Comparison of ENCODE assay signal across 9 mouse cellular contexts in genomic region chr17:87050469-87051175, GRCm38 (mm10). TPM values are rescaled to one million over a fixed set of nuclear protein-coding genes. Genes with fewer than 3 reads are reported as not detected.
DNase-seq lines count a peak whose midpoint lies in the region; ATAC-seq lines count a peak whose summit lies in the region.
"Had no signal": no experiment of that assay in that cellular context is flagged by ENCODE, and none has a peak within 500 bp of the region (broad histone marks: within the 10 kb centered on the region; RNA-seq: fewer than 3 reads in every experiment).

No protein-coding gene starts in this region.

- 42% methylated on average over 9 of the region's 9 CpGs for WGBS in forebrain, embryonic 14.5 days

- peak; percentile 35 for DNase-seq in gastrocnemius, postnatal 14 days
- DNase-seq in gastrocnemius, postnatal 10 days: no peak
- DNase-seq in Muller cell, postnatal 12 days (ENCODE audit: inconsistent ontology term): peak; percentile 78
- DNase-seq in forebrain, embryonic 14.5 days (ENCODE audit: low spot score): peak; percentile 67
- DNase-seq in kidney, postnatal 36 days: peak; percentile 73 to 75
- DNase-seq in ovary, postnatal 14 days (ENCODE audit: low spot score): peak; percentile 52
- DNase-seq in c-Kit-positive CD71-positive TER-119-positive erythroid progenitor cells, embryonic 14.5 days (ENCODE audit: low spot score): no peak

- no peaks in the 10 kb centered on the region for H3K36me3 ChIP-seq in forebrain, embryonic 14.5 days (ENCODE audit: control insufficient read depth, insufficient read depth, low read length)

- intact Hi-C loops in gastrocnemius, postnatal 14 days (cut with DNase I; ENCODE audit: low total_unique reads): no loop called here

- H3K4me2 ChIP-seq in forebrain, embryonic 14.5 days (ENCODE audit: low read length): no peak overlapping the region

- no peak overlapping the region for H3K4me3 ChIP-seq in forebrain, embryonic 14.5 days (ENCODE audit: low read depth, low read length)

- no peaks in the 10 kb centered on the region for H3K9me3 ChIP-seq in forebrain, embryonic 14.5 days (replicated peaks; ENCODE audit: control insufficient read depth, low read length)

- peak; percentile 72 for ATAC-seq in forebrain, embryonic 14.5 days
- ATAC-seq in monocyte, adult 5-6 weeks (replicated peaks; ENCODE audit: insufficient number of reproducible peaks, low FRiP score, low TSS enrichment, poor library complexity, severe bottlenecking): no peak

- H3K27me3 ChIP-seq in forebrain, embryonic 14.5 days (replicated peaks; ENCODE audit: control insufficient read depth, insufficient read depth, low read length): no peaks in the 10 kb centered on the region

- no peak overlapping the region for H3K9ac ChIP-seq in forebrain, embryonic 14.5 days (ENCODE audit: low read length)

- H3K4me1 ChIP-seq in forebrain, embryonic 14.5 days (ENCODE audit: control insufficient read depth, insufficient read depth, low read length): no peaks in the 10 kb centered on the region

- H3K27ac ChIP-seq in forebrain, embryonic 14.5 days (ENCODE audit: low read depth, low read length): no peak overlapping the region
- H3K27ac ChIP-seq: kidney, postnatal 0 days had no signal

RNA-seq across cellular contexts. Expression of gene Cript, which starts 25.3 kb away (rescaled TPM):
- 10 to 100 TPM; 27.1 to 31.1 TPM for total RNA-seq in gastrocnemius, postnatal 14 days (2021)
- 10 to 100 TPM; 26.3 to 29.2 TPM for total RNA-seq in gastrocnemius, postnatal 10 days (2021)
- 249 and 265 TPM in 2 replicates for polyA plus RNA-seq in forebrain, embryonic 14.5 days (2014; fragmentation: Nextera tagmentation; extraction: Ambion mirVana)
- 82.6 to 104 TPM (median 101 TPM) in 3 replicates for total RNA-seq in monocyte, adult 5-6 weeks (2017)

RNA-seq across cellular contexts. Expression of gene Pigf, which starts 25.4 kb away (rescaled TPM):
- total RNA-seq in gastrocnemius, postnatal 14 days (2021): 1 to 10 TPM; 2.1 to 2.9 TPM
- 1 to 10 TPM; 3.8 to 4.1 TPM for total RNA-seq in gastrocnemius, postnatal 10 days (2021)
- 34.8 and 35.3 TPM in 2 replicates for polyA plus RNA-seq in forebrain, embryonic 14.5 days (2014; fragmentation: Nextera tagmentation; extraction: Ambion mirVana)
- 30.8 to 39.6 TPM (median 32.3 TPM) in 3 replicates for total RNA-seq in monocyte, adult 5-6 weeks (2017)

RNA-seq across cellular contexts. Expression of gene Socs5, which starts 56.9 kb away (rescaled TPM):
- 10 to 100 TPM; 11.3 to 14.0 TPM for total RNA-seq in gastrocnemius, postnatal 14 days (2021)
- 10 to 100 TPM; 12.3 to 15.0 TPM for total RNA-seq in gastrocnemius, postnatal 10 days (2021)
- polyA plus RNA-seq in forebrain, embryonic 14.5 days (2014; fragmentation: Nextera tagmentation; extraction: Ambion mirVana): 13.2 and 15.4 TPM in 2 replicates
- total RNA-seq in monocyte, adult 5-6 weeks (2017): 4.6 to 13.5 TPM (median 6.5 TPM) in 3 replicates

Comparison
In these comparisons a context has a peak if more than half of its experiments do, and no peak if none do; other contexts are left out.
1. DNase-seq: peak in gastrocnemius, postnatal 14 days (single experiment), Muller cell, postnatal 12 days (single experiment), forebrain, embryonic 14.5 days (single experiment), kidney, postnatal 36 days (2 of 2) and ovary, postnatal 14 days (single experiment); none in gastrocnemius, postnatal 10 days (single experiment) and c-Kit-positive CD71-positive TER-119-positive erythroid progenitor cells, embryonic 14.5 days (single experiment).